Mouse (Mus musculus) brain, embryonic 14.5 days (tissue): ENCODE measurements at regions not wholly inside any gene's neighbourhood (a gene's known extent, or its start where the extent isn't known, plus 50 kb on each side); places are given as distances from the start of the nearest gene placed in this dataset.

Experiments
- DNase-seq: peaks from one replicate; pipeline ENCODE4 v3.0.0-alpha.2; 2011; ENCODE audit warnings: low read depth
- CTCF ChIP-seq: fragments of 200-500 bp; IDR thresholded peaks from 2 replicates; pipeline ENCODE4 v1.5.1; 2012; ENCODE audit warnings: inconsistent platforms, mild to moderate bottlenecking, moderate library complexity, borderline replicate concordance; ENCODE audit not compliant: insufficient read depth, insufficient read length; ENCODE audit errors: extremely low read depth
- POLR2A ChIP-seq: fragments of 200-500 bp; IDR thresholded peaks from 2 replicates; pipeline ENCODE4 v1.6.1; 2012; ENCODE audit warnings: mild to moderate bottlenecking, inconsistent platforms, borderline replicate concordance; ENCODE audit not compliant: poor library complexity, insufficient read depth, insufficient read length, severe bottlenecking; ENCODE audit errors: extremely low read depth

GRCm38 (mm10) chr14:103458340-103458739 is 54.8 kb upstream of the Scel start:
- TF ChIP-seq CTCF (no peak), POLR2A (no peak)
- no peak for DNase-seq

- DNase-seq: no peak
- TF ChIP-seq POLR2A: no peak
- TF ChIP-seq CTCF: no peak
Measured at GRCm38 (mm10) chr14:103456106-103456505, 57.0 kb upstream of the Scel start.

GRCm38 (mm10) chr14:103450756-103451155 is 62.4 kb upstream of the Scel start:
- no peak for TF ChIP-seq CTCF
- no peak for TF ChIP-seq POLR2A
- DNase-seq: no peak

- DNase-seq: no peak
- TF ChIP-seq POLR2A (no peak), CTCF (no peak)
Measured at GRCm38 (mm10) chr14:103449447-103449846, 63.7 kb upstream of the Scel start.

- TF ChIP-seq CTCF (no peak), POLR2A (no peak)
- DNase-seq: no peak
Measured at GRCm38 (mm10) chr14:103449033-103449432, 64.1 kb upstream of the Scel start.

GRCm38 (mm10) chr14:103446671-103447070 is 66.5 kb upstream of the Scel start:
- TF ChIP-seq CTCF (no peak), POLR2A (no peak)
- no peak for DNase-seq

GRCm38 (mm10) chr14:103441454-103442065 is 71.6 kb upstream of the Scel start:
- TF ChIP-seq CTCF (no peak), POLR2A (no peak)
- no peak for DNase-seq

GRCm38 (mm10) chr14:103440243-103440642 is 72.9 kb upstream of the Scel start:
- TF ChIP-seq POLR2A: no peak
- TF ChIP-seq CTCF: no peak
- no peak for DNase-seq

- no peak for DNase-seq
- no peak for TF ChIP-seq POLR2A
- TF ChIP-seq CTCF: no peak
Measured at GRCm38 (mm10) chr14:103434218-103434617, 78.9 kb upstream of the Scel start.

GRCm38 (mm10) chr14:103433106-103433505 is 80.0 kb upstream of the Scel start:
- no peak for DNase-seq
- TF ChIP-seq POLR2A (no peak), CTCF (no peak)

GRCm38 (mm10) chr14:103427873-103428272 is 81.3 kb upstream of the Mycbp2 start:
- TF ChIP-seq POLR2A: no peak
- no peak for TF ChIP-seq CTCF
- no peak for DNase-seq

- DNase-seq: peak; percentile 52
- TF ChIP-seq POLR2A (no peak), CTCF (no peak)
Measured at GRCm38 (mm10) chr14:103421305-103421822, 74.8 kb upstream of the Mycbp2 start.
